Mouse (Mus musculus) stomach, postnatal 0 days (tissue): ENCODE measurements around the gene Rorc.

Source experiments
- CTCF ChIP-seq: IDR thresholded peaks from 2 replicates; pipeline ENCODE4 v1.5.1; 2016; ENCODE audit warnings: antibody characterized with exemption, low read depth, mild to moderate bottlenecking, moderate library complexity
- EP300 ChIP-seq: optimal IDR thresholded peaks from 2 replicates; pipeline ENCODE3; 2016; ENCODE audit warnings: antibody characterized with exemption

DNA sequence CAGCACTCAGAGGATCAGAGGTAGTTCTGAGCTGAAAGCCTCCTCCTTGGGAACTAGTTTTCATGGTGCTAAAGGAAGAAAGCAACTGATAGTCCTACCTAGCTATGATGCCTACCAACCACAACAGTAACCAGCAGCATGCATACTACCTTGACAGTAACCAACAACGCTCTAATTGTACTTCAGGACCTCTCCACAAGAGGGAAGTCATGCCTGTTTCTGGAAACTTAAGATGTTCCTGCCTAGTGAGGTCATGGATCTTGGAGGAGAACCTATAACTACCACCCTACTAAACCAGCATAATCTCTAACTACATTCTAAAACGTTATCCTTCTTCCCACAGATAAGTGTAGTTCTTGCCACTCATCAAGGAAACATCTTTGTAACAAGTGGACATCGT is 68.6 kb downstream of the Rorc start:
- TF ChIP-seq CTCF = peak; percentile 72
- no peak for TF ChIP-seq EP300
